Mouse (Mus musculus) midbrain, postnatal 0 days (tissue): ENCODE data around the gene Igsf9. TPM values are rescaled to one million over a fixed set of nuclear protein-coding genes. Genes with fewer than 3 reads are reported as not detected.
A peak's percentile ranks its signal among the peaks of the same experiment; 100 is the strongest.

Experiments used
- ATAC-seq: fragments of 200-750 bp; cut with Nextera tagmentation; 2 replicates; pipeline ENCODE4 v1.8.0; 2017; ENCODE audit warnings: moderate number of reproducible peaks, mild to moderate bottlenecking, moderate TSS enrichment, moderate library complexity; ENCODE audit not compliant: low FRiP score
- DNase-seq: peaks from one replicate; pipeline ENCODE4 v3.0.0-alpha.2; 2015; ENCODE audit warnings: low spot score
- H3K27ac ChIP-seq: fragments of 300-500 bp; sonication (generic); 2 replicates; pipeline ENCODE4 v1.5.1; 2014; ENCODE audit warnings: low read depth, mild to moderate bottlenecking, low read length, mixed read lengths
- H3K27me3 ChIP-seq: fragments of 300-500 bp; sonication (generic); 2 replicates; pipeline ENCODE4 v1.6.1; 2014; ENCODE audit warnings: low read length, control low read depth, mixed read lengths; ENCODE audit not compliant: insufficient read depth
- H3K36me3 ChIP-seq: fragments of 300-500 bp; sonication (generic); 2 replicates; pipeline ENCODE4 v1.6.1; 2014; ENCODE audit warnings: low read length, control low read depth, mixed read lengths; ENCODE audit not compliant: insufficient read depth
- H3K4me1 ChIP-seq: fragments of 300-500 bp; sonication (generic); 2 replicates; pipeline ENCODE4 v1.6.1; 2014; ENCODE audit warnings: mild to moderate bottlenecking, control low read depth, antibody characterized with exemption, low read length, mixed read lengths; ENCODE audit not compliant: insufficient read depth
- H3K4me2 ChIP-seq: fragments of 300-500 bp; sonication (generic); 2 replicates; pipeline ENCODE4 v1.6.1; 2014; ENCODE audit warnings: low read depth, mild to moderate bottlenecking, low read length, mixed read lengths; ENCODE audit not compliant: poor library complexity, severe bottlenecking
- H3K4me3 ChIP-seq: fragments of 300-500 bp; sonication (generic); 2 replicates; pipeline ENCODE4 v1.5.1; 2014; ENCODE audit warnings: low read depth, mild to moderate bottlenecking, low read length, moderate library complexity
- H3K9ac ChIP-seq: fragments of 300-500 bp; sonication (generic); replicated peaks from 2 replicates; pipeline ENCODE4 v1.6.1; 2014; ENCODE audit warnings: mild to moderate bottlenecking, low read length, moderate library complexity, mixed read lengths; ENCODE audit not compliant: poor library complexity, severe bottlenecking
- H3K9me3 ChIP-seq: fragments of 300-500 bp; sonication (generic); 2 replicates; pipeline ENCODE4 v1.6.1; 2016; ENCODE audit warnings: low read length, control low read depth
- CTCF ChIP-seq: IDR thresholded peaks from 2 replicates; pipeline ENCODE4 v1.5.1; 2016; ENCODE audit warnings: antibody characterized with exemption, mild to moderate bottlenecking
- WGBS: fragments of 180-500 bp; shearing (Covaris S2); extraction: QIAGEN DNeasy Blood & Tissue Kit; methylation state at CpG from one replicate; pipeline ENCODE4 v1.1.7; 2014; 5-methylcytosine and 5-hydroxymethylcytosine counted together
- polyA plus RNA-seq: library from polyadenylated mRNA; unstranded; fragments of >200 nt; fragmentation: Nextera tagmentation; extraction: Ambion mirVana; gene quantifications from 2 replicates; pipeline ENCODE4 v1.2.1, GENCODE M21; 2015
- total RNA-seq: library from RNA; depleted of rRNA; stranded (reverse); fragments of >200 nt; gene quantifications from 2 replicates; pipeline ENCODE4 v1.2.3, GENCODE M21; 2014; rRNA removed

Igsf9 gene
- 40.6 and 53.9 TPM in 2 replicates for total RNA-seq
- polyA plus RNA-seq = 25.0 and 29.0 TPM in 2 replicates

- DNase-seq (peak; percentile 96), ATAC-seq (peak; percentile 92)
- Histone ChIP-seq H3K27me3 (no peaks in the 10 kb centered on the region), H3K9ac (peak within 1 kb of the TSS; percentile 64), H3K9me3 (no peaks in the 10 kb centered on the region), H3K4me3 (peak within 1 kb of the TSS; percentile 61), H3K4me1 (peaks cover 31% of the 10 kb centered on the region), H3K36me3 (no peaks in the 10 kb centered on the region), H3K27ac (peak within 1 kb of the TSS; percentile 4), H3K4me2 (peak within 1 kb of the TSS; percentile 78)
- peak; percentile 80 for TF ChIP-seq CTCF
- WGBS = under 1% methylated on average over 34 of the region's 38 CpGs
Measured at GRCm38 (mm10) chr1:172481540-172482280, at the start of gene Igsf9. Igsf9 (plus strand) TSS chr1:172481788.

- H3K4me2 ChIP-seq = no peak overlapping the region
- no peaks in the 10 kb centered on the region for H3K4me1 ChIP-seq
- no peak for DNase-seq
- H3K9me3 ChIP-seq = no peaks in the 10 kb centered on the region
- H3K27ac ChIP-seq = no peak overlapping the region
- 67% methylated on average over 4 of the region's 4 CpGs for WGBS
- no peak overlapping the region for H3K9ac ChIP-seq
- no peak for ATAC-seq
- TF ChIP-seq CTCF = no peak
- no peaks in the 10 kb centered on the region for H3K36me3 ChIP-seq
- H3K4me3 ChIP-seq = no peak overlapping the region
- no peaks in the 10 kb centered on the region for H3K27me3 ChIP-seq
Measured at GRCm38 (mm10) chr1:172431836-172432586, 49.6 kb upstream of the Igsf9 start.

- H3K9ac ChIP-seq = no peak overlapping the region
- no peaks in the 10 kb centered on the region for H3K27me3 ChIP-seq
- no peak overlapping the region for H3K4me3 ChIP-seq
- H3K4me2 ChIP-seq = no peak overlapping the region
- H3K27ac ChIP-seq = no peak overlapping the region
- no peak for TF ChIP-seq CTCF
- no peaks in the 10 kb centered on the region for H3K36me3 ChIP-seq
- H3K9me3 ChIP-seq = no peaks in the 10 kb centered on the region
- WGBS = 91% methylated on average over 3 of the region's 3 CpGs
- DNase-seq (no peak), ATAC-seq (no peak)
- H3K4me1 ChIP-seq = no peaks in the 10 kb centered on the region
Measured at GRCm38 (mm10) chr1:172432587-172432955, 49.0 kb upstream of the Igsf9 start.

GRCm38 (mm10) chr1:172433012-172433850 lies 48.4 kb upstream of the Igsf9 start:
- H3K9ac ChIP-seq = no peak overlapping the region
- H3K4me3 ChIP-seq = no peak overlapping the region
- H3K4me2 ChIP-seq = no peak overlapping the region
- H3K4me1 ChIP-seq = no peaks in the 10 kb centered on the region
- ATAC-seq = no peak
- no peak for DNase-seq
- no peak overlapping the region for H3K27ac ChIP-seq
- no peaks in the 10 kb centered on the region for H3K36me3 ChIP-seq
- 92% methylated on average over 20 of the region's 20 CpGs for WGBS
- H3K27me3 ChIP-seq = no peaks in the 10 kb centered on the region
- no peaks in the 10 kb centered on the region for H3K9me3 ChIP-seq
- no peak for TF ChIP-seq CTCF

- H3K4me1 ChIP-seq = no peaks in the 10 kb centered on the region
- H3K4me3 ChIP-seq = no peak overlapping the region
- H3K9me3 ChIP-seq = no peaks in the 10 kb centered on the region
- no peak overlapping the region for H3K27ac ChIP-seq
- WGBS = 80% methylated on average over 4 of the region's 4 CpGs
- no peaks in the 10 kb centered on the region for H3K36me3 ChIP-seq
- no peak for TF ChIP-seq CTCF
- H3K4me2 ChIP-seq = no peak overlapping the region
- no peaks in the 10 kb centered on the region for H3K27me3 ChIP-seq
- no peak for ATAC-seq
- H3K9ac ChIP-seq = no peak overlapping the region
- no peak for DNase-seq
Measured at GRCm38 (mm10) chr1:172433851-172434165, 47.8 kb upstream of the Igsf9 start.
